Mouse (Mus musculus) lung, postnatal 10 days (tissue): ENCODE data around the gene Lce1a2.
A peak's percentile ranks its signal among the peaks of the same experiment; 100 is the strongest.

Experiments
- DNase-seq: peaks from one replicate; pipeline ENCODE4 v3.0.0; 2021

The Lce1a2 gene

GRCm38 (mm10) chr3:92670215-92670614 is at the start of gene Lce1a2:
Lce1a2 (minus strand) TSS chr3:92670315.
- no peak for DNase-seq

DNA sequence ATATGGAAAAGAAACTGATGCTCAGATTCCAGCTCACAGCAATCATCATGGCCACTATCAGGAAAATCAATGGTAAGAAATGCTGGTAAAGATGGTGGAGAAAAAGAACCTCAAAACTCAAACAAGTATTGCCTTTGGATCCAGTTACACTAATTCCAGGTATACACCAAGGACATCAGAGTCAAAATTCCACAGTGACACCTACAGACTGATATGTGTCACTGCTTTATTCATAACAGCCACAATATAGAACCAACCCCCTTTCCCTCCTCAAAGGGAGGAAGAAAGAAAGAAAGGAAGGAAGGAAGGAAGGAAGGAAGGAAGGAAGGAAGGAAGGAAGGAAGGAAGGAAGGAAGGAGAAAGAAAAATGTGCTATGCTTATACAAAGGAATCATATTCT is 45.0 kb upstream of the Lce1a2 start:
- DNase-seq: no peak

DNA sequence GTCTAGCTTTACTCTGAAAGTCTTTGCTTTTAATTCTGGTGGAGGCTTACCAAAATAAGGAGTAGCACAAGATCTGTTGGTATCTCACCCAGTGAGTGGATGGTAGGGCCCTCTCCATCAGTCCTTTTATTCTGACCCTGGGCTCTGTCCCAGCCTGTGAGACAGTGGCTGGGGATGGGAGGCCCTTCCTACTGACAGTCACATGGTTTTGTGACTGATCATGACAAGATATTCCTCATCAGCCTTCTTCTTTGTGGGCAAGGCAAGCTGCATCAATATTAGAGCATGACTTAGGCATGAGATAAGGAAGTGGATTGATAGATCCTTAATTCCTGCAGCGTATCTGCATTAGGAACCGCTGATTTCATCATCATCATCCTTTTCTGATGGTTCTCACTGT is 38.9 kb upstream of the Lce1a2 start, which contains the start of gene Lce1e:
TSS of gene Lce1e (minus strand) at position 101 of the 400 bp plus-strand sequence.
- DNase-seq: no peak

DNA sequence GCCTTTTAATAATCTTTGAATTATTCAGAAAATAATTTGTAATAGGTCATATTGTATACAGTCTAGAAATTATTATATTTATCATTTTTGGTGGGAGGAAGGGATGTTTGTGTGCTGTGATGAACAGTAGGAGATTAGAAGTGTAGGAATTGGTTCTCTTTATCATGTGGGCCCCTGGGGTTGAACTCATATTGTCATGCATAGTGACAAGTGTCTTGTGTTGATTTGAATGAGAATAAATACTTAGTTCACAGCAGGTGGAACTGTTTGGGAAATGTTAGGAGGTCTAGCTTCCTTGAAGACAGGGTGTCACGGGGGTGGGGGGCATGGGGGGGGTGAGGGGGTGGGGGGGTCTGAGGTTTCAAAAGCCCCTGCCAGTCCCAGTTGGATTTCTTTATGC is 24.5 kb upstream of the Lce1a2 start:
- DNase-seq: no peak

DNA sequence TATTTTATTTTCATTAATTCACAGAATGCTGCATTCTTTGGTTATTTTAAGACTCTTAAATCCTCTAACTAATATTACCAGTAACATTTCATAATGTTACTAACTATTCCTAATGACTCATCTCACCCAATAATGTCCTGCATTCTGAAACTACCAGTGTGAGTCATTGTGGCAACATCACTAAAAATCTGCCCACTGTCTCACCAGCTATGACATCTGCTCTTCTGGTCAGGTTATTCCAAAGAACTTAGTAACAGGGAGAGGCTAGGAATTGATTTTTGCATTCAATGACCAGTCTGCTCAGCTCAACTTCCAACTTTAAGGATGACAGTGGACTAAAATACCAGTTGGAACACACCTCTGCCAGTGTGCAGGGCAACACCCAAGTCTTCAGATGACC is 21.6 kb upstream of the Lce1a2 start:
- no peak for DNase-seq

DNA sequence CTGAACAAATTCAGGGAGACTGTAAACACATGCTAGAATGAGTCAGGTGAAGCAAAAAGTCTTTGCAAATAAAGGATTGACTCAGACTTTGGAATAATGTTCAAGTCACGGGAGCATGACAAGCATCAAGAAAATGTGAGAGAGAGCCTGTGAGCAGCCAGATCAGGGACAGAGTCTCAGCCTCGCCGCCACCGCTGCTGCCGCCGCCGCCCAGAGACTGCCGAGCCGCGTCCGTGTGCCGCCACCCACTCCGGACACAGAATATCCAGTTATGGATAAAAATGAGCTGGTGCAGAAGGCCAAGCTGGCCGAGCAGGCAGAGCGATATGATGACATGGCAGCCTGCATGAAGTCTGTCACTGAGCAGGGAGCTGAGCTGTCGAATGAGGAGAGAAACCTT is 19.0 kb upstream of the Lce1a2 start:
- peak; percentile 22 for DNase-seq

- no peak for DNase-seq
Observed at GRCm38 (mm10) chr3:92687110-92687509, 17.0 kb upstream of the Lce1a2 start, which contains the start of gene Lce1d. Lce1d (minus strand) TSS chr3:92687210.

- DNase-seq: no peak
Observed at GRCm38 (mm10) chr3:92678947-92679346, 8.8 kb upstream of the Lce1a2 start, which contains the start of gene Lce1c. Lce1c (plus strand) TSS chr3:92679247.

DNA sequence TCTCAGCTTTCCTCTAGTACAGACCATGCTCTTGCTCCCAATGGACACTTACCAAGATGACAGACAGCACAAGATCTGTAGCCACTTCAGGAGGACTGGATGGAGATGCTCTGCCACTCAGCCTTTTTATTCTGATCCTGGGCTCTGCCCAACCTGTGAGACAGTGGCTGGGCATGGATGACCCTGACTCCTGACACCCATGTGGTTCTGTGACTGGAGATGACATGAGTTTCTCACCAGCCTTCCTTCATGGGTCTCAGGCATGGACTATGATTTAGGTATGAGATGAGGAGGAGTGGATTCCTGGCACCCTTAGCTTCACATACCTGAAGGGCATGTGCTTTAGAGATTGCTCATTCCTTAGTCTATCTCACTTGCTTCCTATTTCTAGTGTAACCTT is 13.3 kb downstream of the Lce1a2 start, which contains the start of gene Lce1b:
TSS of gene Lce1b (minus strand) at position 101 of the 400 bp plus-strand sequence.
- DNase-seq: no peak

DNA sequence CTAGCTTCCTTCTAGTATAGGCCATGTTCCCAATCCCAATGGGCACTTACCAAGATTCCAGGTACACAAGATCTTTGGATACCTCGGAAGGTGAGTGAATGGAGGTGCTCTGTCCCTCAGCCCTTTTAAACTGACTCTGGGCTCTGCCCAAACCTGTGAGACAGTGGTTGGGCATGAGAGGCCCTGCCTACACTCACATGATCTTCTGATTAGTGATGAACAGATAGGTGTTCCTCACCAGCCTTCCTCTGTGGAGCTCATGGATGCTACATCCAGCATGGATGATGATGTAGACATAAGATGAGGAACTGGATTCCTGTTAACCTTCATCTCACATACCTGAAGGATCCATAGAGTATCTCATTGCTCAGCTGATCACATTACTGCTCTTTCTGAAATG is 21.9 kb downstream of the Lce1a2 start, which contains the start of gene Lce1a1:
TSS of gene Lce1a1 (minus strand) at position 101 of the 400 bp plus-strand sequence.
- no peak for DNase-seq

- DNase-seq: no peak
Observed at GRCm38 (mm10) chr3:92639854-92640253, 30.3 kb downstream of the Lce1a2 start.

DNA sequence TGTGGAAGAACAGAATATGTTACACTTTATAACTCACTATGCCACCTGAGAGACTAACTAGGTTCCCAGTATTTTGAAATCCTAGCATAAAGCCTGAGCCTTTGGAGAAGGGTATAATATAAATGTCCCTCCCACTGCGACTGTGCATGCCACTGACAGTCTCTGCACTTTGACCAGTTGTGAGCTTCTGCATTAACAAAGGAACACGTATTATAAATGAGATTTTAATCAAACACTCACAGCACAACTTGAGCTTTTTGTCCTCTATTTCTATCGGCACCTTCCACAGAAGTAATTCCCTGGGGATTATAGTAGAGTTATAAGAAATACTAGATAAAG is 31.5 kb downstream of the Lce1a2 start:
- DNase-seq: no peak

DNA sequence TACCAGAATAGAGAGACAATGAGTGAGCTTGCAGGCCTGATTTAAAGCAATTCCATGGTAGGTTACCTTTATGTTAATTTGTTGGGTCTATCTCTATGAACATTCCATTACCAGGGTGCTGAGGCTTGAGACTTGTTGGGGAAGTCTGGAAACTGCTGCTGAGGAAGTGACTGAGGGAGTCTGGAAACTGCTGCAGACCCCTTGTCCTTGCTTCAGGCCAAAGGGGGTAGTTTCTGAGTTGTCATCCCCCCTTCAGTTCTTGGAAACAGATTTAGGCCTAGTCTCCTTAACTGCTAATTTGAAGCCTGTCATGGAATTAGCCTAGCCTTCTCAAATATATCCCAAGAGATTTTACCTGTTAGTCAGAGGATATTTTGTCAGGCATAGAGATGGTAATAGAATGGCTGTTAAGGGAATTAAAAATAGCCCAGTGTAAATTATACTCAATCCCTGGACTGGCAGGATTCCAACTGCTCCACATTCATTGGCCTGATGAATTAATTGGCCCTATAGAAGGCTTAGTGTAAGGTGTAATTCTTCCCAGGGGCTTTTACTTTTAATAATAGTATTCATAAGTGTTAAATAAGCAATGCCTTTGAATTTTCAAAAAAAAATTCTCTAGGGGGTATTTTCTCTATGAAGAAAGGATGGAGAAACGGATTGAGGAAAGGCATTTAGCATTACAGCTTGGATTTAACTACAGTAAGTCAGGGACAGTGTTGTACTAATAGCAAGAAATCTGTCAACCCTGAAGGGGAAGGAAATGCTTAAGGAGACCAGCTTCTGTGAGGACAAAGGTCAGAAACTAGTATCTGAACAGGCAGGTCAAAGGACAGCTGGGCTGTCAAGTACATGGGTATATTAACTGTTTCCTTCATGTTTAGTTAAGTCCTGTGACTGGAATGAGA is 32.1 kb downstream of the Lce1a2 start:
- no peak for DNase-seq

DNA sequence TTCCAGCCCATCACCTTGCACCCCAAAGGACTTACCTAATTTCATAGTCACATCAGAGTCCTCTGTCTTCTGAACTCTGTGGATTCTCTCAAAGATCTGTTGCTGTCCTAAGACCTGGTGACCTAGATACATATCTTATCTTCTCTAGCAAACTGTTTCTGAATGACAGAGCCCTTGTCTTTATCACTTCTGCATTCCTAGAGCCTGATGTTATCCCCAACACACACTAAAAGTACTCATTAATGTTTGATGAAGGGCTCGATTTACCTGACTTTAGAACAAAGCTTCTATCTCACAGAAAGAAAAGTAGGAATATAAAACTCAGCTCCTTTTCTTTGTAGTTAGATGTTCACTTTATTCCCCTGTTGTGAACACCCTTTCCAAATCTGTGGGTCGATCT is 48.6 kb downstream of the Lce1a2 start, which contains the start of gene Lce6a:
TSS of gene Lce6a (minus strand) at position 101 of the 400 bp plus-strand sequence.
- no peak for DNase-seq
